Mouse (Mus musculus): ENCODE measurements around the gene Slc7a1.

- TF ChIP-seq CTCF (IDR thresholded peaks at IDR 0.05; ENCODE audit: control insufficient read depth, insufficient read depth, low read length), result no peak
- TF ChIP-seq POLR2A (IDR thresholded peaks at IDR 0.05; ENCODE audit: borderline replicate concordance, control insufficient read depth, low read depth, low read length), result no peak
Measured at GRCm38 (mm10) chr5:148414233-148414632, 14.5 kb upstream of the Slc7a1 start.

All from bone marrow, adult 2 months (tissue).